Mouse (Mus musculus) megakaryocyte, embryonic 14.5 days (primary cell): ENCODE data around the gene Parm1.

Experiments used
- FLI1 ChIP-seq: IDR thresholded peaks from 2 replicates; pipeline ENCODE4 v1.6.1; 2012; ENCODE audit warnings: low read length, inconsistent platforms, mixed read lengths
- GATA1 ChIP-seq: IDR thresholded peaks from 3 replicates; pipeline ENCODE4 v1.6.1; 2012; ENCODE audit warnings: mixed read lengths, low read length, inconsistent platforms, borderline replicate concordance

GRCm38 (mm10) chr5:91484324-91484723, 33.1 kb upstream of the Parm1 start:
- TF ChIP-seq FLI1 (no peak), GATA1 (no peak)
